Mouse (Mus musculus) olfactory bulb, adult 2 months (tissue): ENCODE data around the gene 4930564D02Rik.

Experiments
- CTCF ChIP-seq: fragments of 200-500 bp; IDR thresholded peaks from 2 replicates; pipeline ENCODE4 v1.5.1; 2012; ENCODE audit warnings: low read depth, mild to moderate bottlenecking, low read length, moderate library complexity; ENCODE audit not compliant: insufficient read depth
- POLR2A ChIP-seq: fragments of 200-500 bp; IDR thresholded peaks from 2 replicates; pipeline ENCODE4 v1.6.1; 2012; ENCODE audit warnings: mild to moderate bottlenecking, low read depth, low read length, moderate library complexity; ENCODE audit not compliant: insufficient read depth

DNA sequence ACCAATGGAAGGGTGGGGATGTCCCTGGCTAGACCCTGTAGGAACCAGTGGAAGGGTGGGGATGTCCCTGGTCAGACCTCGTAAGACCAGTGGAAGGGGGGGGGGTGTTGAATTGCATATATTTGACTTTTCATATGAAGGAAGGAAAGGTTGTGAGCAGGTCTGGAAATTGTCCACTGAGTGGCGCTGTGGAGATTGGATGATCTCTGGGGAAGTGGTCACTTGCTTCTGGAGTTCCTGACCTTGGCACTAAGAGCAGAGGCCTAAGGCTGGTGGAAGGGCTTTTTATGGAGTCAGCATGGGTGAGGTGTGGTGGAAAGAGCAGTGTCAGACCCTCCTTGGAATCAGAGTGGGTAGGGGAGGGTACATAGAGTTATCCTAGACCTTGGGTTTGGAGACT, 27.8 kb downstream of the 4930564D02Rik start:
- TF ChIP-seq CTCF (no peak), POLR2A (no peak)
